Mouse (Mus musculus) olfactory bulb, adult 2 months (tissue): ENCODE measurements around the gene Col26a1. TPM values are rescaled to one million over a fixed set of nuclear protein-coding genes. Genes with fewer than 3 reads are reported as not detected.
"Not testable (repeated sequence)": the region's sequence is repeated elsewhere in the genome, so short reads cannot be mapped to it uniquely, and the experiment has no call there.

Experiments
- H3K27ac ChIP-seq: fragments of 200-500 bp; 2 replicates; pipeline ENCODE4 v1.5.1; 2012; ENCODE audit warnings: low read depth, low read length; ENCODE audit not compliant: insufficient read depth
- H3K4me1 ChIP-seq: fragments of 200-500 bp; 2 replicates; pipeline ENCODE4 v1.6.1; 2012; ENCODE audit warnings: low read length; ENCODE audit not compliant: control insufficient read depth, insufficient read depth
- H3K4me3 ChIP-seq: fragments of 200-500 bp; 2 replicates; pipeline ENCODE4 v1.5.1; 2012; ENCODE audit warnings: mild to moderate bottlenecking, low read depth, low read length, moderate library complexity; ENCODE audit not compliant: insufficient read depth
- CTCF ChIP-seq: fragments of 200-500 bp; IDR thresholded peaks from 2 replicates; pipeline ENCODE4 v1.5.1; 2012; ENCODE audit warnings: low read depth, mild to moderate bottlenecking, low read length, moderate library complexity; ENCODE audit not compliant: insufficient read depth
- POLR2A ChIP-seq: fragments of 200-500 bp; IDR thresholded peaks from 2 replicates; pipeline ENCODE4 v1.6.1; 2012; ENCODE audit warnings: mild to moderate bottlenecking, low read depth, low read length, moderate library complexity; ENCODE audit not compliant: insufficient read depth
- WGBS: fragments of 180-500 bp; shearing (Covaris S2); methylation state at CpG from one replicate; pipeline ENCODE4 v1.1.7; 2018; 5-methylcytosine and 5-hydroxymethylcytosine counted together
- polyA plus RNA-seq: library from polyadenylated mRNA; stranded (reverse); fragments of >200 nt; gene quantifications from 2 replicates; pipeline ENCODE4 v1.2.4, GENCODE M21; 2012; ENCODE audit warnings: low replicate concordance; ENCODE audit not compliant: missing spikeins, insufficient read depth, insufficient read length

Gene Col26a1
- polyA plus RNA-seq, 1 experiment: not detected

- Histone ChIP-seq H3K4me1 (peaks cover 5% of the 10 kb centered on the region; the same call in 1 of the 2 replicates), H3K4me3 (no peak overlapping the region), H3K27ac (no peak overlapping the region)
- WGBS: 57% methylated on average over 22 of the region's 22 CpGs
- TF ChIP-seq CTCF (no peak), POLR2A (no peak)
Measured at GRCm38 (mm10) chr5:136773044-136774039, 109.7 kb downstream of the Col26a1 start.

- H3K4me1 ChIP-seq: peaks cover 5% of the 10 kb centered on the region; the same call in 1 of the 2 replicates
- no peak for TF ChIP-seq CTCF
- TF ChIP-seq POLR2A: no peak
- 97% methylated on average over 10 of the region's 10 CpGs for WGBS
- H3K4me3 ChIP-seq: no peak overlapping the region
- no peak overlapping the region for H3K27ac ChIP-seq
Measured at GRCm38 (mm10) chr5:136771132-136771531, 111.9 kb downstream of the Col26a1 start.

- no peak for TF ChIP-seq CTCF
- no peak for TF ChIP-seq POLR2A
- Histone ChIP-seq H3K27ac (no peak overlapping the region), H3K4me1 (peaks cover 5% of the 10 kb centered on the region; the same call in 1 of the 2 replicates), H3K4me3 (no peak overlapping the region)
- WGBS: 81% methylated on average over 9 of the region's 9 CpGs
Measured at GRCm38 (mm10) chr5:136767304-136767703, 115.7 kb downstream of the Col26a1 start.

- no peak for TF ChIP-seq CTCF
- no peak for TF ChIP-seq POLR2A
- H3K4me3 ChIP-seq: no peak overlapping the region
- WGBS: 54% methylated on average over 8 of the region's 8 CpGs
Measured at GRCm38 (mm10) chr5:136764157-136764669, 118.8 kb downstream of the Col26a1 start.

GRCm38 (mm10) chr5:136760345-136760744, 122.7 kb downstream of the Col26a1 start:
- no peak for TF ChIP-seq POLR2A
- TF ChIP-seq CTCF: no peak
- 29% methylated on average over 6 of the region's 6 CpGs for WGBS
- Histone ChIP-seq H3K27ac (no peak overlapping the region), H3K4me3 (no peak overlapping the region), H3K4me1 (peaks cover 12% of the 10 kb centered on the region)

More at GRCm38 (mm10) chr5:136764157-136764669, 118.8 kb downstream of the Col26a1 start:
- H3K4me1 ChIP-seq: peaks cover 14% of the 10 kb centered on the region
- no peak overlapping the region for H3K27ac ChIP-seq

- H3K4me3 ChIP-seq: no peak overlapping the region
- H3K4me1 ChIP-seq: peaks cover 12% of the 10 kb centered on the region
- WGBS: 61% methylated on average over 6 of the region's 6 CpGs
- TF ChIP-seq POLR2A (no peak), CTCF (peak; percentile 44; the same call in 1 of the 2 replicates)
- H3K27ac ChIP-seq: no peak overlapping the region
Measured at GRCm38 (mm10) chr5:136759781-136760180, 123.2 kb downstream of the Col26a1 start.

- peak; percentile 43; the same call in 1 of the 2 replicates for TF ChIP-seq CTCF
- TF ChIP-seq POLR2A: no peak
- 5% methylated on average over 3 of the region's 3 CpGs for WGBS
- H3K4me3 ChIP-seq: no peak overlapping the region
- H3K27ac ChIP-seq: no peak overlapping the region
- H3K4me1 ChIP-seq: peaks cover 9% of the 10 kb centered on the region
Measured at GRCm38 (mm10) chr5:136755696-136756095, 127.3 kb downstream of the Col26a1 start.

- TF ChIP-seq POLR2A (no peak), CTCF (no peak)
- no peak overlapping the region for H3K4me3 ChIP-seq
- 74% methylated on average over 14 of the region's 14 CpGs for WGBS
- H3K27ac ChIP-seq: no peak overlapping the region
- no peaks in the 10 kb centered on the region for H3K4me1 ChIP-seq
Measured at GRCm38 (mm10) chr5:136754053-136754591, 128.9 kb downstream of the Col26a1 start.

GRCm38 (mm10) chr5:136753176-136753575, 129.8 kb downstream of the Col26a1 start:
- not testable (repeated sequence) for H3K27ac ChIP-seq, H3K4me3 ChIP-seq, H3K4me1 ChIP-seq
- WGBS: 66% methylated on average over 7 of the region's 7 CpGs
